Mouse (Mus musculus) midbrain, embryonic 14.5 days (tissue): ENCODE results near the gene Uhrf2. TPM values are rescaled to one million over a fixed set of nuclear protein-coding genes. Genes with fewer than 3 reads are reported as not detected.

Source experiments
- ATAC-seq: fragments of 200-750 bp; cut with Nextera tagmentation; 2 replicates; pipeline ENCODE4 v1.8.0; 2017; ENCODE audit warnings: moderate number of reproducible peaks, moderate library complexity; ENCODE audit not compliant: low FRiP score, low TSS enrichment
- DNase-seq: peaks from one replicate; pipeline ENCODE4 v3.0.0-alpha.2; 2015
- H3K27ac ChIP-seq: fragments of 300-500 bp; sonication (generic); replicated peaks from 2 replicates; pipeline ENCODE4 v1.5.1; 2014; ENCODE audit warnings: mild to moderate bottlenecking, low read depth, low read length, moderate library complexity
- H3K27me3 ChIP-seq: fragments of 300-500 bp; sonication (generic); 2 replicates; pipeline ENCODE4 v1.6.1; 2014; ENCODE audit warnings: low read length, control low read depth, mixed read lengths; ENCODE audit not compliant: control insufficient read depth, insufficient read depth
- H3K36me3 ChIP-seq: fragments of 300-500 bp; sonication (generic); 2 replicates; pipeline ENCODE4 v1.6.1; 2014; ENCODE audit warnings: low read length, control low read depth; ENCODE audit not compliant: control insufficient read depth, insufficient read depth
- H3K4me1 ChIP-seq: fragments of 300-500 bp; sonication (generic); 2 replicates; pipeline ENCODE4 v1.6.1; 2014; ENCODE audit warnings: mild to moderate bottlenecking, antibody characterized with exemption, low read length, control low read depth; ENCODE audit not compliant: control insufficient read depth, insufficient read depth
- H3K4me2 ChIP-seq: fragments of 300-500 bp; sonication (generic); 2 replicates; pipeline ENCODE4 v1.6.1; 2014; ENCODE audit warnings: mild to moderate bottlenecking, low read length, moderate library complexity
- H3K4me3 ChIP-seq: fragments of 300-500 bp; sonication (generic); replicated peaks from 2 replicates; pipeline ENCODE4 v1.5.1; 2014; ENCODE audit warnings: low read depth, low read length
- H3K9ac ChIP-seq: fragments of 300-500 bp; sonication (generic); replicated peaks from 2 replicates; pipeline ENCODE4 v1.6.1; 2014; ENCODE audit warnings: mild to moderate bottlenecking, low read length, moderate library complexity
- H3K9me3 ChIP-seq: fragments of 300-500 bp; sonication (generic); 2 replicates; pipeline ENCODE4 v1.6.1; 2016; ENCODE audit warnings: low read length, control low read depth, mixed read lengths; ENCODE audit not compliant: control insufficient read depth
- WGBS: fragments of 180-500 bp; shearing (Covaris S2); extraction: QIAGEN DNeasy Blood & Tissue Kit; methylation state at CpG from one replicate; pipeline ENCODE4 v1.1.7; 2014; 5-methylcytosine and 5-hydroxymethylcytosine counted together
- polyA plus RNA-seq: library from polyadenylated mRNA; unstranded; fragments of >200 nt; fragmentation: Nextera tagmentation; extraction: Ambion mirVana; gene quantifications from 2 replicates; pipeline ENCODE4 v1.2.1, GENCODE M21; 2014

Gene Uhrf2
- polyA plus RNA-seq, 1 experiment from 2014 or later: 67.3 TPM

GRCm38 (mm10) chr19:30124999-30125669 is 94.8 kb downstream of the Uhrf2 start:
- no peak overlapping the region for H3K4me2 ChIP-seq
- no peaks in the 10 kb centered on the region for H3K9me3 ChIP-seq
- no peak overlapping the region for H3K9ac ChIP-seq
- 0 out of 2 replicates have a peak overlapping the region, but pooled peaks have one; percentile 33 for H3K27ac ChIP-seq
- H3K4me3 ChIP-seq: no peak overlapping the region
- peak; percentile 38 for DNase-seq
- ATAC-seq: no peak
- no peaks in the 10 kb centered on the region for H3K27me3 ChIP-seq
- WGBS: 43% methylated on average over 7 of the region's 7 CpGs
- H3K36me3 ChIP-seq: no peaks in the 10 kb centered on the region
- H3K4me1 ChIP-seq: peaks cover 8% of the 10 kb centered on the region; the same call in 1 of the 2 replicates

- Histone ChIP-seq H3K4me1 (peaks cover 8% of the 10 kb centered on the region; the same call in 1 of the 2 replicates), H3K9ac (no peak overlapping the region), H3K9me3 (no peaks in the 10 kb centered on the region), H3K4me3 (no peak overlapping the region), H3K4me2 (no peak overlapping the region), H3K27me3 (no peaks in the 10 kb centered on the region), H3K36me3 (no peaks in the 10 kb centered on the region), H3K27ac (0 out of 2 replicates have a peak overlapping the region, but pooled peaks have one; percentile 33)
- no peak for DNase-seq
- 67% methylated on average over 7 of the region's 7 CpGs for WGBS
- ATAC-seq: no peak
These were observed 95.4 kb downstream of the Uhrf2 start for GRCm38 (mm10) chr19:30125670-30126059.

GRCm38 (mm10) chr19:30128177-30128576 is 97.9 kb downstream of the Uhrf2 start:
- Histone ChIP-seq H3K9ac (no peak overlapping the region), H3K27ac (no peak overlapping the region), H3K9me3 (no peaks in the 10 kb centered on the region), H3K4me3 (no peak overlapping the region), H3K36me3 (no peaks in the 10 kb centered on the region), H3K27me3 (no peaks in the 10 kb centered on the region), H3K4me1 (peaks cover 8% of the 10 kb centered on the region; the same call in 1 of the 2 replicates), H3K4me2 (no peak overlapping the region)
- DNase-seq (peak; percentile 88), ATAC-seq (no peak)
- 66% methylated on average over 4 of the region's 4 CpGs for WGBS

- Histone ChIP-seq H3K27ac (no peak overlapping the region), H3K9ac (no peak overlapping the region), H3K4me2 (no peak overlapping the region), H3K4me1 (no peaks in the 10 kb centered on the region), H3K36me3 (no peaks in the 10 kb centered on the region), H3K9me3 (no peaks in the 10 kb centered on the region), H3K4me3 (no peak overlapping the region), H3K27me3 (no peaks in the 10 kb centered on the region)
- ATAC-seq: no peak
- DNase-seq: no peak
- WGBS: 89% methylated on average over 1 of the region's 1 CpGs
These were observed 106.0 kb downstream of the Uhrf2 start for GRCm38 (mm10) chr19:30136308-30136707.

Other genes with a start within 250 kb of the Uhrf2 start
- gene 9930021J03Rik, start 224.5 kb upstream of the Uhrf2 start, polyA plus RNA-seq: 12.2 and 13.6 TPM in 2 replicates
- 42.1 and 66.7 TPM in 2 replicates for gene Ranbp6, start 217.5 kb upstream of the Uhrf2 start, polyA plus RNA-seq
- gene Il33, start 105.4 kb upstream of the Uhrf2 start, polyA plus RNA-seq: 0.25 and 0.43 TPM in 2 replicates
- not detected in 2 replicates for gene Trpd52l3, start 26.7 kb upstream of the Uhrf2 start, polyA plus RNA-seq
- 6.9 and 7.1 TPM in 2 replicates for gene Gldc, start 144.9 kb downstream of the Uhrf2 start, polyA plus RNA-seq
- not detected in 2 replicates for gene Mbl2, start 202.4 kb downstream of the Uhrf2 start, polyA plus RNA-seq